Mouse (Mus musculus): ENCODE results near the gene Gk5. TPM values are rescaled to one million over a fixed set of nuclear protein-coding genes. Genes with fewer than 3 reads are reported as not detected.
A peak's percentile ranks its signal among the peaks of the same experiment; 100 is the strongest.
"Not testable (repeated sequence)": the region's sequence is repeated elsewhere in the genome, so short reads cannot be mapped to it uniquely, and the experiment has no call there.

Gk5 gene
- polyA plus RNA-seq, 1 experiment: 4.1 TPM

- no peak for DNase-seq (ENCODE audit: extremely low spot score in 1 of 2, low spot score in 1 of 2)
Measured at GRCm38 (mm10) chr9:96143633-96144032, 24.5 kb downstream of the Gk5 start.

- DNase-seq (ENCODE audit: extremely low spot score in 1 of 2, low spot score in 1 of 2): no peak
Measured at GRCm38 (mm10) chr9:96144883-96145282, 25.7 kb downstream of the Gk5 start.

GRCm38 (mm10) chr9:96152801-96153200 is 33.6 kb downstream of the Gk5 start:
- DNase-seq (ENCODE audit: extremely low spot score in 1 of 2, low spot score in 1 of 2): no peak

- DNase-seq (ENCODE audit: extremely low spot score in 1 of 2, low spot score in 1 of 2): no peak
Measured at GRCm38 (mm10) chr9:96158431-96158830, 39.3 kb downstream of the Gk5 start.

GRCm38 (mm10) chr9:96159047-96159446 is 39.9 kb downstream of the Gk5 start:
- no peak for DNase-seq (ENCODE audit: extremely low spot score in 1 of 2, low spot score in 1 of 2)

GRCm38 (mm10) chr9:96160767-96161166 is 41.6 kb downstream of the Gk5 start:
- no peak for DNase-seq (ENCODE audit: extremely low spot score in 1 of 2, low spot score in 1 of 2)

GRCm38 (mm10) chr9:96162421-96162820 is 43.3 kb downstream of the Gk5 start:
- no peak for DNase-seq (ENCODE audit: extremely low spot score in 1 of 2, low spot score in 1 of 2)

- DNase-seq (ENCODE audit: extremely low spot score in 1 of 2, low spot score in 1 of 2): no peak
Measured at GRCm38 (mm10) chr9:96163443-96163842, 44.3 kb downstream of the Gk5 start.

- DNase-seq (ENCODE audit: extremely low spot score in 1 of 2, low spot score in 1 of 2): not testable (repeated sequence)
Measured at GRCm38 (mm10) chr9:96163983-96164382, 44.8 kb downstream of the Gk5 start.

- DNase-seq (ENCODE audit: extremely low spot score in 1 of 2, low spot score in 1 of 2): peak in 1 of 2 experiments; percentile 60
Measured at GRCm38 (mm10) chr9:96167168-96167585, 48.0 kb downstream of the Gk5 start.

GRCm38 (mm10) chr9:96170600-96170999 is 51.4 kb downstream of the Gk5 start:
- DNase-seq (ENCODE audit: extremely low spot score in 1 of 2, low spot score in 1 of 2): no peak

GRCm38 (mm10) chr9:96184909-96185308 is 65.7 kb downstream of the Gk5 start:
- no peak for DNase-seq (ENCODE audit: extremely low spot score in 1 of 2, low spot score in 1 of 2)

GRCm38 (mm10) chr9:96186701-96187100 is 67.5 kb downstream of the Gk5 start:
- DNase-seq (ENCODE audit: extremely low spot score in 1 of 2, low spot score in 1 of 2): no peak

- peak; percentile 70 to 89 for DNase-seq (ENCODE audit: extremely low spot score in 1 of 2, low spot score in 1 of 2)
Measured at GRCm38 (mm10) chr9:96195885-96196622, 76.9 kb downstream of the Gk5 start, which contains the start of gene Tfdp2. Tfdp2 (plus strand) TSS chr9:96196275.

GRCm38 (mm10) chr9:96196636-96197181 is 77.5 kb downstream of the Gk5 start:
- DNase-seq (ENCODE audit: extremely low spot score in 1 of 2, low spot score in 1 of 2): peak; percentile 19 to 67

GRCm38 (mm10) chr9:96197806-96198205 is 78.6 kb downstream of the Gk5 start:
- DNase-seq (ENCODE audit: extremely low spot score in 1 of 2, low spot score in 1 of 2): no peak

- no peak for DNase-seq (ENCODE audit: extremely low spot score in 1 of 2, low spot score in 1 of 2)
Measured at GRCm38 (mm10) chr9:96203663-96204062, 84.5 kb downstream of the Gk5 start.

- no peak for DNase-seq (ENCODE audit: extremely low spot score in 1 of 2, low spot score in 1 of 2)
Measured at GRCm38 (mm10) chr9:96207428-96207827, 88.3 kb downstream of the Gk5 start.

- no peak for DNase-seq (ENCODE audit: extremely low spot score in 1 of 2, low spot score in 1 of 2)
Measured at GRCm38 (mm10) chr9:96213036-96213645, 94.0 kb downstream of the Gk5 start.

- no peak for DNase-seq (ENCODE audit: extremely low spot score in 1 of 2, low spot score in 1 of 2)
Measured at GRCm38 (mm10) chr9:96214171-96214570, 95.0 kb downstream of the Gk5 start.

- DNase-seq (ENCODE audit: extremely low spot score in 1 of 2, low spot score in 1 of 2): no peak
Measured at GRCm38 (mm10) chr9:96217299-96217698, 98.1 kb downstream of the Gk5 start.

- no peak for DNase-seq (ENCODE audit: extremely low spot score in 1 of 2, low spot score in 1 of 2)
Measured at GRCm38 (mm10) chr9:96217799-96218198, 98.6 kb downstream of the Gk5 start.

All from frontal cortex, adult 2 months (tissue).